8 mouse cellular contexts compared by ENCODE assay signal in genomic region chr14:55886571-55887382, GRCm38 (mm10). TPM values are rescaled to one million over a fixed set of nuclear protein-coding genes. Genes with fewer than 3 reads are reported as not detected.
DNase-seq lines count a peak whose midpoint lies in the region; ATAC-seq and TF ChIP-seq lines count a peak whose summit lies in the region.

No protein-coding gene starts in this region.

- H3ac ChIP-seq in myocyte (ENCODE audit: control insufficient read depth, insufficient read length): peak overlapping the region; percentile 67

- no peaks in the 10 kb centered on the region for H3K9me3 ChIP-seq in forebrain, embryonic 12.5 days
- no peaks in the 10 kb centered on the region for H3K9me3 ChIP-seq in forebrain, embryonic 16.5 days (ENCODE audit: control insufficient read depth, low read length)
- no peaks in the 10 kb centered on the region for H3K9me3 ChIP-seq in lung, embryonic 16.5 days (ENCODE audit: control insufficient read depth, low read length)
- no peaks in the 10 kb centered on the region for H3K9me3 ChIP-seq in intestine, embryonic 15.5 days

- 0 out of 2 replicates have a peak overlapping the region, but pooled peaks have one; percentile 25 for H3K9ac ChIP-seq in forebrain, embryonic 12.5 days
- H3K9ac ChIP-seq in forebrain, embryonic 16.5 days (replicated peaks; ENCODE audit: low read depth, low read length): no peak overlapping the region
- H3K9ac ChIP-seq in lung, embryonic 16.5 days (ENCODE audit: low read length): peak overlapping the region; percentile 38; the same call in 1 of the 2 replicates
- 0 out of 2 replicates have a peak overlapping the region, but pooled peaks have one; percentile 86 for H3K9ac ChIP-seq in intestine, embryonic 15.5 days

- no peak overlapping the region for H3K27ac ChIP-seq in forebrain, embryonic 12.5 days
- H3K27ac ChIP-seq in forebrain, embryonic 16.5 days (ENCODE audit: low read length): no peak overlapping the region
- H3K27ac ChIP-seq in lung, embryonic 16.5 days (ENCODE audit: low read length): no peak overlapping the region
- peak overlapping the region; percentile 51; the same call in 1 of the 2 replicates for H3K27ac ChIP-seq in intestine, embryonic 15.5 days

- no peaks in the 10 kb centered on the region for H3K27me3 ChIP-seq in forebrain, embryonic 12.5 days
- H3K27me3 ChIP-seq in forebrain, embryonic 16.5 days (replicated peaks; ENCODE audit: control insufficient read depth, insufficient read depth, low read length): no peaks in the 10 kb centered on the region
- no peaks in the 10 kb centered on the region for H3K27me3 ChIP-seq in lung, embryonic 16.5 days (ENCODE audit: control insufficient read depth, insufficient read depth, low read depth, low read length)
- H3K27me3 ChIP-seq in intestine, embryonic 15.5 days (replicated peaks): no peaks in the 10 kb centered on the region
- H3K27me3 ChIP-seq in myocyte (ENCODE audit: control insufficient read depth, insufficient read depth, insufficient read length): no peaks in the 10 kb centered on the region

- ATAC-seq in forebrain, embryonic 12.5 days (ENCODE audit: low FRiP score): no peak
- ATAC-seq in forebrain, embryonic 16.5 days: no peak
- no peak for ATAC-seq in lung, embryonic 16.5 days (ENCODE audit: low read depth)
- ATAC-seq in intestine, embryonic 15.5 days: no peak

- no peak for TF ChIP-seq POLR2A in myocyte (IDR thresholded peaks at IDR 0.05; ENCODE audit: insufficient read length, low read depth)

- H3K4me3 ChIP-seq in forebrain, embryonic 12.5 days (replicated peaks): no peak overlapping the region
- H3K4me3 ChIP-seq in forebrain, embryonic 16.5 days (replicated peaks; ENCODE audit: low read length): no peak overlapping the region
- no peak overlapping the region for H3K4me3 ChIP-seq in lung, embryonic 16.5 days (ENCODE audit: low read length)
- H3K4me3 ChIP-seq in intestine, embryonic 15.5 days (replicated peaks): no peak overlapping the region
- H3K4me3 ChIP-seq in myocyte: peak overlapping the region; percentile 86

- DNase-seq in lung, postnatal 14 days: no peak
- no peak for DNase-seq in layer of hippocampus, adult 11-12 months (ENCODE audit: low spot score)
- DNase-seq in right cerebral cortex, postnatal 25 days: no peak

- H3K4me2 ChIP-seq in forebrain, embryonic 12.5 days: no peak overlapping the region
- H3K4me2 ChIP-seq in forebrain, embryonic 16.5 days (ENCODE audit: low read length): no peak overlapping the region
- peak overlapping the region; percentile 77 for H3K4me2 ChIP-seq in lung, embryonic 16.5 days (ENCODE audit: low read depth, low read length)
- peak overlapping the region; percentile 76 for H3K4me2 ChIP-seq in intestine, embryonic 15.5 days (replicated peaks)
- H3K4me2 ChIP-seq in myocyte (ENCODE audit: low read depth): peak overlapping the region; percentile 81

- peaks cover 21% of the 10 kb centered on the region for H3K4me1 ChIP-seq in forebrain, embryonic 12.5 days
- peaks cover 21% of the 10 kb centered on the region for H3K4me1 ChIP-seq in forebrain, embryonic 16.5 days (replicated peaks; ENCODE audit: control insufficient read depth, insufficient read depth, low read length)
- peaks cover 18% of the 10 kb centered on the region for H3K4me1 ChIP-seq in lung, embryonic 16.5 days (replicated peaks; ENCODE audit: control insufficient read depth, insufficient read depth, low read length)
- peaks cover 39% of the 10 kb centered on the region for H3K4me1 ChIP-seq in intestine, embryonic 15.5 days (replicated peaks)

- H3K36me3 ChIP-seq in forebrain, embryonic 12.5 days (replicated peaks): peaks cover 55% of the 10 kb centered on the region
- H3K36me3 ChIP-seq in forebrain, embryonic 16.5 days (ENCODE audit: control insufficient read depth, insufficient read depth): peaks cover 3% of the 10 kb centered on the region; the same call in 1 of the 2 replicates
- H3K36me3 ChIP-seq in lung, embryonic 16.5 days (ENCODE audit: control insufficient read depth, insufficient read depth, low read length): peaks cover 35% of the 10 kb centered on the region
- peaks cover 39% of the 10 kb centered on the region for H3K36me3 ChIP-seq in intestine, embryonic 15.5 days
- H3K36me3 ChIP-seq in myocyte (ENCODE audit: control insufficient read depth, insufficient read depth): peaks cover 38% of the 10 kb centered on the region

- 85% methylated on average over 24 of the region's 24 CpGs for WGBS in forebrain, embryonic 12.5 days
- WGBS in forebrain, embryonic 16.5 days: 87% methylated on average over 24 of the region's 24 CpGs
- WGBS in lung, embryonic 16.5 days: 68% methylated on average over 24 of the region's 24 CpGs
- 82% methylated on average over 24 of the region's 24 CpGs for WGBS in intestine, embryonic 15.5 days

- no peaks in the 10 kb centered on the region for H3K79me2 ChIP-seq in myocyte (ENCODE audit: control insufficient read depth, insufficient read depth)

TF ChIP-seq in myocyte, 11 proteins besides CTCF, POLR2A, EP300 and RAD21:
- TF ChIP-seq TCF12 (IDR thresholded peaks at IDR 0.05; ENCODE audit: insufficient read depth, poor library complexity, severe bottlenecking) (no peak), USF1 (IDR thresholded peaks at IDR 0.05; ENCODE audit: low read depth) (no peak), POLR2AphosphoS2 (IDR thresholded peaks at IDR 0.05; ENCODE audit: insufficient read length, low read depth) (no peak), MYOD1 (IDR thresholded peaks at IDR 0.05; ENCODE audit: control insufficient read depth in 1 of 3, insufficient read length in 2 of 3, low read depth in 2 of 3) (no peak), CEBPB (IDR thresholded peaks at IDR 0.05; ENCODE audit: insufficient read depth, poor library complexity, severe bottlenecking) (no peak)

RNA-seq across cellular contexts. Expression of gene Khnyn, which starts 2.0 kb away (rescaled TPM):
- polyA plus RNA-seq in forebrain, embryonic 12.5 days (2016; fragmentation: Nextera tagmentation; extraction: Ambion mirVana): 18.9 and 21.2 TPM in 2 replicates
- polyA plus RNA-seq in forebrain, embryonic 16.5 days (2015; fragmentation: Nextera tagmentation; extraction: Ambion mirVana): 10.3 and 11.1 TPM in 2 replicates
- polyA plus RNA-seq in lung, embryonic 16.5 days (2015; fragmentation: Nextera tagmentation; extraction: Ambion mirVana): 17.8 and 19.5 TPM in 2 replicates
- polyA plus RNA-seq in intestine, embryonic 15.5 days (2015; fragmentation: Nextera tagmentation; extraction: Ambion mirVana): 15.1 and 15.4 TPM in 2 replicates
- 10.0 TPM for polyA plus RNA-seq in myocyte (2012; fragmentation: generic; extraction: Trizol)

RNA-seq across cellular contexts. Expression of gene Cbln3, which starts 2.6 kb away (rescaled TPM):
- 0.04 and 0.27 TPM in 2 replicates for polyA plus RNA-seq in forebrain, embryonic 12.5 days (2016; fragmentation: Nextera tagmentation; extraction: Ambion mirVana)
- 0.14 and 0.21 TPM in 2 replicates for polyA plus RNA-seq in forebrain, embryonic 16.5 days (2015; fragmentation: Nextera tagmentation; extraction: Ambion mirVana)
- polyA plus RNA-seq in lung, embryonic 16.5 days (2015; fragmentation: Nextera tagmentation; extraction: Ambion mirVana): 1.1 and 1.2 TPM in 2 replicates
- polyA plus RNA-seq in intestine, embryonic 15.5 days (2015; fragmentation: Nextera tagmentation; extraction: Ambion mirVana): 0.18 and 0.29 TPM in 2 replicates
- 0.28 TPM for polyA plus RNA-seq in myocyte (2012; fragmentation: generic; extraction: Trizol)

RNA-seq across cellular contexts. Expression of gene Sdr39u1, which starts 13.3 kb away (rescaled TPM):
- polyA plus RNA-seq in forebrain, embryonic 12.5 days (2016; fragmentation: Nextera tagmentation; extraction: Ambion mirVana): 42.6 and 51.0 TPM in 2 replicates
- 102 and 128 TPM in 2 replicates for polyA plus RNA-seq in forebrain, embryonic 16.5 days (2015; fragmentation: Nextera tagmentation; extraction: Ambion mirVana)
- polyA plus RNA-seq in lung, embryonic 16.5 days (2015; fragmentation: Nextera tagmentation; extraction: Ambion mirVana): 55.0 and 55.9 TPM in 2 replicates
- polyA plus RNA-seq in intestine, embryonic 15.5 days (2015; fragmentation: Nextera tagmentation; extraction: Ambion mirVana): 73.6 and 80.3 TPM in 2 replicates
- 2.4 TPM for polyA plus RNA-seq in myocyte (2012; fragmentation: generic; extraction: Trizol)

RNA-seq across cellular contexts. Expression of gene Nynrin, which starts 33.0 kb away (rescaled TPM):
- 23.9 and 26.9 TPM in 2 replicates for polyA plus RNA-seq in forebrain, embryonic 12.5 days (2016; fragmentation: Nextera tagmentation; extraction: Ambion mirVana)
- polyA plus RNA-seq in forebrain, embryonic 16.5 days (2015; fragmentation: Nextera tagmentation; extraction: Ambion mirVana): 11.3 and 13.2 TPM in 2 replicates
- 16.9 and 18.8 TPM in 2 replicates for polyA plus RNA-seq in lung, embryonic 16.5 days (2015; fragmentation: Nextera tagmentation; extraction: Ambion mirVana)
- polyA plus RNA-seq in intestine, embryonic 15.5 days (2015; fragmentation: Nextera tagmentation; extraction: Ambion mirVana): 14.5 and 18.3 TPM in 2 replicates
- polyA plus RNA-seq in myocyte (2012; fragmentation: generic; extraction: Trizol): 0.12 TPM

RNA-seq across cellular contexts. Expression of gene Cma1, which starts 57.7 kb away (rescaled TPM):
- polyA plus RNA-seq in forebrain, embryonic 12.5 days (2016; fragmentation: Nextera tagmentation; extraction: Ambion mirVana): not detected in 2 replicates
- 0.27 and 0.61 TPM in 2 replicates for polyA plus RNA-seq in forebrain, embryonic 16.5 days (2015; fragmentation: Nextera tagmentation; extraction: Ambion mirVana)
- polyA plus RNA-seq in lung, embryonic 16.5 days (2015; fragmentation: Nextera tagmentation; extraction: Ambion mirVana): 6.5 and 8.9 TPM in 2 replicates
- polyA plus RNA-seq in intestine, embryonic 15.5 days (2015; fragmentation: Nextera tagmentation; extraction: Ambion mirVana): 1.9 and 3.3 TPM in 2 replicates
- 3.0 TPM for polyA plus RNA-seq in myocyte (2012; fragmentation: generic; extraction: Trizol)

Comparison
In these comparisons a context has a peak if more than half of its experiments do, and no peak if none do; other contexts are left out.
1. H3K4me2 ChIP-seq: peak in lung, embryonic 16.5 days (single experiment), intestine, embryonic 15.5 days (single experiment) and myocyte (single experiment); none in forebrain, embryonic 12.5 days (single experiment) and forebrain, embryonic 16.5 days (single experiment).
2. RNA of gene Sdr39u1, which starts 13.3 kb away (polyA plus RNA-seq): 102 to 128 TPM in forebrain, embryonic 16.5 days, 73.6 to 80.3 TPM in intestine, embryonic 15.5 days, 55.0 to 55.9 TPM in lung, embryonic 16.5 days and 42.6 to 51.0 TPM in forebrain, embryonic 12.5 days; 2.4 TPM in myocyte (single experiment); every median in the first group is over 10 times any median in the second.